Mouse (Mus musculus) bone marrow, adult 2 months (tissue): Measurements from ENCODE around the gene Kcnq1. TPM values are rescaled to one million over a fixed set of nuclear protein-coding genes. Genes with fewer than 3 reads are reported as not detected.

Experiments used
- H3K27ac ChIP-seq: fragments of 200-500 bp; 2 replicates; pipeline ENCODE4 v1.5.1; 2012; ENCODE audit warnings: low read depth, mild to moderate bottlenecking, control low read depth, inconsistent platforms, low read length; ENCODE audit not compliant: control insufficient read depth, poor library complexity, insufficient read depth
- H3K4me1 ChIP-seq: fragments of 200-500 bp; 2 replicates; pipeline ENCODE4 v1.6.1; 2011; ENCODE audit warnings: low read length; ENCODE audit not compliant: control insufficient read depth, insufficient read depth
- H3K4me3 ChIP-seq: fragments of 200-500 bp; replicated peaks from 2 replicates; pipeline ENCODE3; 2011; ENCODE audit warnings: mild to moderate bottlenecking, low read depth, low read length, control low read depth; ENCODE audit not compliant: control insufficient read depth
- CTCF ChIP-seq: fragments of 200-500 bp; IDR thresholded peaks from 2 replicates; pipeline ENCODE4 v1.5.1; 2011; ENCODE audit warnings: low read length, control low read depth; ENCODE audit not compliant: control insufficient read depth, insufficient read depth
- POLR2A ChIP-seq: fragments of 200-500 bp; IDR thresholded peaks from 2 replicates; pipeline ENCODE4 v1.6.1; 2011; ENCODE audit warnings: low read depth, mild to moderate bottlenecking, control low read depth, low read length, borderline replicate concordance; ENCODE audit not compliant: control insufficient read depth
- WGBS: fragments of 180-500 bp; shearing (Covaris S2); methylation state at CpG from one replicate; pipeline ENCODE4 v1.1.7; 2018; 5-methylcytosine and 5-hydroxymethylcytosine counted together
- polyA plus RNA-seq: library from polyadenylated mRNA; stranded (reverse); fragments of >200 nt; gene quantifications from 2 replicates; pipeline ENCODE4 v1.2.4, GENCODE M21; 2011; ENCODE audit warnings: low replicate concordance; ENCODE audit not compliant: missing spikeins, insufficient read depth, insufficient read length

Gene Kcnq1
- polyA plus RNA-seq, result 1.3 TPM in 1 of 2 replicates, not detected in the other

DNA sequence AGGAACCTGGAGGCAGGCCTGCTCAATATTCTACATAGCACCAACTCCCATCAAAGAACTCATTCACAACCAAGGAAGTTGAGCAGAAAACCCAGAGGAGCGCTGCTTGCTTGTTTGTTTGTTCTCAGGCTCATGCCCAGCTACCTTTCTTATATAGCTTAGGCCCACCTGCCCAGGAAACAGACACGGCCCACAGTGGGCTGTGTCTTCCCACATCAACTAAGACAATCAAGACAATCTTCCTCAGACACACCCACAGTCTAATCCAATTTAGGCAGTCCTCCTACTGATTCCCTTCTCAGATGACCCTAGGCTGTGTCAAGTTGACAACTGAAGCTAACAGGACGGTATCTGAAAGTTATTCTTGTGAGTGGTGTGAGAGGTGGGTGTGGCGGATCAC is at the start of gene Kcnq1:
Kcnq1 (plus strand) TSS at position 301 of the 400 bp plus-strand sequence.
- WGBS, result 67% methylated on average over 4 of the region's 4 CpGs
- no peak within 1 kb of the TSS for H3K27ac ChIP-seq
- no peaks in the 10 kb centered on the region for H3K4me1 ChIP-seq
- no peak within 1 kb of the TSS for H3K4me3 ChIP-seq
- TF ChIP-seq CTCF (no peak), POLR2A (no peak)

DNA sequence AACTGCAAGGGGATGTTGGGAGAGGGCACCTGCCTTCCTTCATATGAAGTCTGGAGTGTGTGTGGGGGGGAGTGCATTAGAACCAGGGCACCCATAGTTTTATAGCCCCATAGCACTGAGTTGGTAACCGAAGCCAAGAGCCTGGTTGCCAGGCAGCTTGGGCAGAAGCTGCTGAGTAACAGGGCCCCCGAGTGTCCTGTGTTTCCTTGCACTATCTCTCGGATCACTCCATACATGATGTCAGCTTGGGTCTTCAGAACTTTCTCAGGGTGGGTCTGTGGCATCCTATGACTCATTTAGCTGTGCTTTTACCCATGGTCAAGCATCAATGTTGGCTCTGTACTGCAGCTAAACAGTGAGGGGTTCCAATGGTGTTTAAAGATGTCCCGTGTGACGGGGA is 49.1 kb upstream of the Kcnq1 start:
- Histone ChIP-seq H3K4me1 (peaks cover 18% of the 10 kb centered on the region), H3K4me3 (no peak overlapping the region), H3K27ac (no peak overlapping the region)
- TF ChIP-seq CTCF, result no peak
- TF ChIP-seq POLR2A, result no peak
- 41% methylated on average over 5 of the region's 5 CpGs for WGBS

DNA sequence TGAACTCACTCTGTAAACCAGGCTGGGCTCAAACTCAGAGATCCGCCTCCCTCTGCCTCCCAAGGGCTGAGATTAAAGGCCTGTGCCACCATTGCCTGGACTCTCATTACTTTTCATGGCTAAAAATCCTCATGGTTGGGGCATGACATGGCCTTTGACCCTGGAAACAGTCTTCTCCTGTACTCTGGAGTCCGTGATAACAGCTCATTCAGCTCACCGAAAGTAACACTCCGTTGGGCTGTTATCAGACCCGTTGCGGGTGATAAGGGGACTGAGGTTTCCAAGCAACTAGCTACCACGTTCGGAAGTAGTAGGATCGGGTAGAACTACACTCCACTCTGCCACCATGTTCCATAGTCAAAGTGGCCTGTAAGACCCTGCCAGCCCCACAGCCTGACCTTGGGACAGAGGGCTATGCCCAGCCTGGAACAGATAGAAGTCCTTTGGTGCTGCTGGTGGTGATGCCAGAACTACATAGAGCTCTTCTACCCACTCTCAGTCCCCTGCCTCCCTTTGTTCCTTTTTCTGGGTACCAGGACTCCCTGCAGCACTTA is 48.4 kb upstream of the Kcnq1 start:
- Histone ChIP-seq H3K4me1 (peaks cover 18% of the 10 kb centered on the region), H3K27ac (peak overlapping the region; percentile 37), H3K4me3 (no peak overlapping the region)
- WGBS, result 42% methylated on average over 9 of the region's 9 CpGs
- TF ChIP-seq CTCF, result no peak
- TF ChIP-seq POLR2A, result no peak

DNA sequence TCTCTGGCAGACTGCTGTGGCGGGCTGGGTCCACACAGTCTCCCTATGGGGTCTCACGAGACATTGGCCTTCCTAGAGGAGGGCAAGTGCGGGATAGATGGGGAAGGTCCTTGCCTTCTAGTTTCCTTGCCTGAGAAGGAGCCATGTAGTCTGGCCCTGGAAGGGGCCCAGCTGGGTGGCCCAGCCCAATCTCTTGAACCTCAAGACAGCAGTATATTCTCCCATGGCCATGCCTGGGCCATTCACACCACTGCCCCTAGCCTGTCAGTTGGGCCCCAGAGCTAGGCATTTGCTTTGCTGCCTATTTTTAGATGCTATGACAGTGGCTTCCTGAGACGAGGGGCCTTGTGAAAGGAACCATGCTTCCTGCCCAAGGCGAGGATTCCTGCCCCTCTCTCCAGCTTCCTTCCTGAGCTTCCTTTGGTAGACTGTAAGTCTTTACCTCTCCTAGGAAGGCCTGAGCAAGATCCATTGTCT is 47.9 kb upstream of the Kcnq1 start:
- Histone ChIP-seq H3K4me3 (no peak overlapping the region), H3K4me1 (peaks cover 18% of the 10 kb centered on the region), H3K27ac (peak overlapping the region; percentile 37)
- 7% methylated on average over 5 of the region's 5 CpGs for WGBS
- no peak for TF ChIP-seq POLR2A
- TF ChIP-seq CTCF, result no peak

DNA sequence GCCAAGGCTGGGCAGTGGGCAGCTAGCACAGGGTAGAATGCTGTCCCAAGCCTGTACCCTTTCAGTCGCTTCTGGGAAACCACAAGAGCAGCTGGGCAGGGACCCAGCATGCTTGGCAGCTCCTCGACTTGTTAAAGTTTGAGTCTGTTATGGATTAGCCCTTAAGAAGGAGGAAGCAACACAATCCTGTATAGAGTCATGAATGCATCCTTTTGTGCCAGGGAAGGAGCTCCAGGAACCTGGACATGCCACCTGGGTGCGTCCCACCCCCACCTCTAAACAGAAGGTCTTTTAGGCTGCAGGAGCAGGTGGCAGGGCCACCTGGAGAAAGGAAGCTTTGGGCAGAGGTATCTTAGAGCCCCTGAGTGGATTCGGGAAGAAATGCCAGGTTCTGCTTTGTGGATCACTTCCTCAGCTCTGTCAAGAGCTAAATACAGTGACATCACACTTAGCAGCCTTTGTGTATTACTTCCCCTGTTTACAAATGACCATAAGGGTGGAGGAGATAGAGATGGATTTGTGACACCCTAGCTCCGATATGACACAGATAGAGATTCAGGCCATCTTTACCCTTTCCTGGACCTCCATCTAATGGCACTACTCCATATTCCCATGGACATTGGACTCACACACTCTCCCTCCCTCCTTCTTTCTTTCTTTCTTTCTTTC is 46.8 kb upstream of the Kcnq1 start:
- Histone ChIP-seq H3K4me1 (peaks cover 18% of the 10 kb centered on the region), H3K4me3 (no peak overlapping the region), H3K27ac (peak overlapping the region; percentile 23; the same call in 1 of the 2 replicates)
- no peak for TF ChIP-seq POLR2A
- TF ChIP-seq CTCF, result no peak
- WGBS, result 19% methylated on average over 5 of the region's 5 CpGs

DNA sequence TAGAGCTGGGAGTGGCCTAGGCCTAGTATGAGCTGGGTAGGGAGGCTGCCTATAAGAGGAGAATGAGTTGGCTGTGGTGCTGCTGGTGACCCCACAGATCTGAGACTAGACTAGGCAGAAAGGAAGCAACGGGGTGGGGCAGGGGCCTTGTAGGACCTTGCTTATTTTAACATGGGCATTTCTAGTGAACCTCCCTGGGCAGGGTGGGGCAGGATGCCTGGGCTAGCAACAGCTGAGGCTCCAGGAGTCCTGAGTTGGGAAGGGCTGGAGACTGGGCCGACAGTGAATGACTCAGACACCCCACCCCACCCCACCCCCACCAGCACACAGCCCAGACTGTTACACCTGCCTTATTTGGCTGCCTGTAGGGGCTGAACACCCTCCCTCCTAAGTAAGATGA is 43.5 kb upstream of the Kcnq1 start:
- 59% methylated on average over 2 of the region's 2 CpGs for WGBS
- no peak for TF ChIP-seq POLR2A
- no peak for TF ChIP-seq CTCF
- H3K4me3 ChIP-seq, result no peak overlapping the region
- peaks cover 15% of the 10 kb centered on the region for H3K4me1 ChIP-seq
- H3K27ac ChIP-seq, result no peak overlapping the region

DNA sequence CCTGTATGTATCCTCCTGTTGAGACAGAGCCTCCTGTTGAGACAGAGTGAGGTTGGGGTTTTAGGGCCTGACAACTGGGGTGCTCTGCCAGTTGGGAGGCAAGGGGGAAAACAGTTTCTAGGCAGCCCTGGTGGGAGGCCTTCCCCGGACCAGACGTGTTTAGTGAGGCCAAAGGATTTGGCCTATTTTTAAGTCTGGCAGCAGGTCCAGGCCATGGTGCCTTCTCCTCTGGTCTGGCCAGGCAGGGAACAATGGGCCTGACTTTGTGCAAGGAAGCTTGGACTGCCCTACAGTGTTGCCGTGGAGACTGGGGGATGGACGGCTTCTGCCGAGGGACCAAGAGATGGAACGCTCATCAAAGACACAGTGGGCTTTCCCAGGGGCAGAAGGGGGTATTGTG is 41.9 kb upstream of the Kcnq1 start:
- no peak overlapping the region for H3K4me3 ChIP-seq
- WGBS, result 89% methylated on average over 6 of the region's 6 CpGs
- H3K4me1 ChIP-seq, result peaks cover 7% of the 10 kb centered on the region; the same call in 1 of the 2 replicates
- TF ChIP-seq CTCF (no peak), POLR2A (no peak)
- peak overlapping the region; percentile 78; the same call in 1 of the 2 replicates for H3K27ac ChIP-seq

DNA sequence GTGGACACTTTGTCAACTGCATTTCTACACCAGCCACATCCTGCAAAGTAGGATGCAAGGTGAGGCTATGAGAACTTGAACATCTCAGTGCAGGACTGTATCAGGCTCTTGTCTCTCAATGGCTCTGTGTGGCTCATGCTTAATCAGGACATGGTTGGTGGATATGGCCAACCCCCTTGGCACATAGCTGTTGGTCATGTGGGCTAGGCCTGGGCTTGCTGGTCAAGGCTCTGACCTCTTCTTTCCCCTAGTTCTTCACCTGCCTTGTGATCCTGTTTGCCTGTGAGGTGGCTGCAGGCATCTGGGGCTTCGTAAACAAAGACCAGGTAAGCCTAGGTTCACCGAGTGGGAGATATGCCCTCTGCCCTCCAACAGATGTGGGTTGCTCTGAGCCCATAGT is 40.5 kb upstream of the Kcnq1 start:
- 89% methylated on average over 2 of the region's 2 CpGs for whole genome bisulfite sequencing
- Histone ChIP-seq H3K27ac (peak overlapping the region; percentile 25), H3K4me1 (peaks cover 10% of the 10 kb centered on the region; the same call in 1 of the 2 replicates), H3K4me3 (no peak overlapping the region)
- no peak for TF ChIP-seq CTCF
- TF ChIP-seq POLR2A, result no peak
